Mouse (Mus musculus) cerebellum, adult 2 months (tissue): ENCODE results near the gene Plxna1.
A peak's percentile ranks its signal among the peaks of the same experiment; 100 is the strongest.

Experiments used
- CTCF ChIP-seq: fragments of 200-500 bp; IDR thresholded peaks from 2 replicates; pipeline ENCODE4 v1.5.1; 2011; ENCODE audit warnings: low read depth, mild to moderate bottlenecking, control low read depth, low read length, moderate library complexity, borderline replicate concordance; ENCODE audit not compliant: insufficient read depth
- POLR2A ChIP-seq: fragments of 200-500 bp; IDR thresholded peaks from 2 replicates; pipeline ENCODE4 v1.6.1; 2011; ENCODE audit warnings: low read length, control low read depth, borderline replicate concordance; ENCODE audit not compliant: insufficient read depth

- TF ChIP-seq CTCF (0 out of 2 replicates have a peak, but pooled peaks have one; percentile 18), POLR2A (no peak)
Measured at GRCm38 (mm10) chr6:89283095-89283494, 79.3 kb downstream of the Plxna1 start.
